Comparison of ENCODE assay signal across 20 mouse cellular contexts in genomic region chr5:91695632-91696031, GRCm38 (mm10).
"Had no signal": no experiment of that assay in that cellular context is flagged by ENCODE, and none has a peak within 500 bp of the region (broad histone marks: within the 10 kb centered on the region; RNA-seq: fewer than 3 reads in every experiment).

No protein-coding gene starts in this region.

- H3K4me1 ChIP-seq: midbrain, embryonic 12.5 days had no signal

- H3K27me3 ChIP-seq: megakaryocyte, embryonic 14.5 days; midbrain, embryonic 12.5 days; neural tube, embryonic 13.5 days; neural tube, embryonic 15.5 days had no signal

- DNase-seq: liver, postnatal 0 days; lung, embryonic 14.5 days; lung, postnatal 10 days; lung, postnatal 4 days; midbrain, embryonic 14.5 days; retina, postnatal 1 day; right cerebral cortex, adult 18-20 months; right cerebral cortex, postnatal 25 days; right cerebral cortex, postnatal 4 days; spleen, adult 18-20 months; thymus, adult 18-20 months; thymus, postnatal 14 days; thymus, postnatal 36 days had no signal

- H3K9me3 ChIP-seq: midbrain, embryonic 10.5 days; midbrain, embryonic 12.5 days; neural tube, embryonic 13.5 days; neural tube, embryonic 15.5 days had no signal

- H3K27ac ChIP-seq: midbrain, embryonic 10.5 days; midbrain, embryonic 12.5 days; neural tube, embryonic 13.5 days; neural tube, embryonic 15.5 days had no signal

- H3K4me3 ChIP-seq: midbrain, embryonic 10.5 days; midbrain, embryonic 12.5 days; myocyte; neural tube, embryonic 13.5 days; neural tube, embryonic 15.5 days had no signal

- ATAC-seq: liver, postnatal 0 days; midbrain, embryonic 16.5 days had no signal

- H3K9ac ChIP-seq: liver, postnatal 0 days; lung, embryonic 14.5 days; midbrain, embryonic 12.5 days; neural tube, embryonic 13.5 days; neural tube, embryonic 15.5 days had no signal

- H3K4me2 ChIP-seq: lung, embryonic 14.5 days; midbrain, embryonic 12.5 days; neural tube, embryonic 13.5 days; neural tube, embryonic 15.5 days had no signal

- H3K36me3 ChIP-seq: midbrain, embryonic 10.5 days; midbrain, embryonic 12.5 days; neural tube, embryonic 13.5 days; neural tube, embryonic 15.5 days had no signal
